Comparison of ENCODE assay signal across 8 mouse cellular contexts in the genomic region with DNA sequence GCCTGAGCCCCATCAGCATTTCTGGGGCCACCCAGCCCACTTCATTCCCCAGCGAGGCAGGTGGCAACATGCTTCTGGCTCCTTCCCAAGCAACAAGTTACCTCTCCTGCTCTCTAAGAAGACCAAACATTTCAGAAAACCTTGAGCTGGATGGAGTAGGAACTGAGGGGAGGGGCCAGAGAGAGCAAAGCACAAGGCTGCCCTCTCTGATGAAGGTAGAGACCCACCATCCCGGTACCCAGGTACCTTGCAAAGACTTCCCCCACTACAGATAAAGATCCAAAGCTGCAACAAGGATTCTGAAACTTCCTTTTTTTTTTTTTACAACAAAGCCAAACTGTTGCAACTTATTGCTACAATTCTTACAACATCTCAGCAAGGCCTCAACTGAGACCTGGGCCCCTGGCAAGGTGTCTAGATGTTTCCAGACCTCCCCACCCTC. TPM values are rescaled to one million over a fixed set of nuclear protein-coding genes. Genes with fewer than 3 reads are reported as not detected.
DNase-seq lines count a peak whose midpoint lies in the region; ATAC-seq and TF ChIP-seq lines count a peak whose summit lies in the region.

No protein-coding gene starts in this region.

- H3K27ac ChIP-seq in heart, embryonic 15.5 days = peak overlapping the region; percentile 32; the same call in 1 of the 2 replicates
- peak overlapping the region; percentile 61 for H3K27ac ChIP-seq in lung, postnatal 0 days (ENCODE audit: low read length)

- no peak for TF ChIP-seq CTCF in lung, postnatal 0 days (IDR thresholded peaks at IDR 0.05)

- no peak overlapping the region for H3K4me2 ChIP-seq in heart, embryonic 15.5 days
- no peak overlapping the region for H3K4me2 ChIP-seq in lung, postnatal 0 days (replicated peaks; ENCODE audit: low read depth, low read length)

- 63% methylated on average over 2 of the region's 2 CpGs for WGBS in heart, embryonic 15.5 days
- WGBS in lung, postnatal 0 days = 64% methylated on average over 2 of the region's 2 CpGs

- ATAC-seq in heart, embryonic 15.5 days (replicated peaks; ENCODE audit: insufficient number of reproducible peaks, insufficient read depth, low FRiP score, low read depth) = no peak
- ATAC-seq in lung, postnatal 0 days = peak; percentile 8; the same call in 1 of the 2 replicates

- H3K27me3 ChIP-seq in heart, embryonic 15.5 days = no peaks in the 10 kb centered on the region
- H3K27me3 ChIP-seq in lung, postnatal 0 days (replicated peaks; ENCODE audit: insufficient read depth, low read length) = no peaks in the 10 kb centered on the region

- no peak overlapping the region for H3K9ac ChIP-seq in heart, embryonic 15.5 days
- H3K9ac ChIP-seq in lung, postnatal 0 days (replicated peaks; ENCODE audit: low read depth) = no peak overlapping the region

- H3K36me3 ChIP-seq in heart, embryonic 15.5 days = no peaks in the 10 kb centered on the region; the same call in none of the 2 replicates
- no peaks in the 10 kb centered on the region for H3K36me3 ChIP-seq in lung, postnatal 0 days (ENCODE audit: insufficient read depth, low read length)

- intact Hi-C loops in left cerebral cortex, postnatal 25 days (cut with DNase I) = no loop called here

- H3K9me3 ChIP-seq in heart, embryonic 15.5 days (replicated peaks) = no peaks in the 10 kb centered on the region
- H3K9me3 ChIP-seq in lung, postnatal 0 days (ENCODE audit: low read length) = no peaks in the 10 kb centered on the region

- no peak overlapping the region for H3K4me3 ChIP-seq in heart, embryonic 15.5 days
- H3K4me3 ChIP-seq in lung, postnatal 0 days (ENCODE audit: low read depth, low read length) = no peak overlapping the region

- DNase-seq in heart, postnatal 4 days = no peak
- DNase-seq in urinary bladder, postnatal 14 days (ENCODE audit: low spot score) = peak; percentile 80
- no peak for DNase-seq in urinary bladder, adult 2 months (ENCODE audit: low spot score)
- DNase-seq in lung, postnatal 0 days (ENCODE audit: low spot score) = peak; percentile 64
- DNase-seq in left cerebral cortex, postnatal 25 days (ENCODE audit: low spot score in 2 of 2) = no peak
- no peak for DNase-seq in embryo, embryonic 10 days (ENCODE audit: low spot score)
- DNase-seq in T-cell, adult 2 months (ENCODE audit: low spot score) = no peak

- TF ChIP-seq EP300 in lung, postnatal 0 days (IDR thresholded peaks at IDR 0.05) = 0 out of 2 replicates have a peak, but pooled peaks have one; percentile 28

- H3K4me1 ChIP-seq in heart, embryonic 15.5 days (replicated peaks) = peaks cover 84% of the 10 kb centered on the region
- H3K4me1 ChIP-seq in lung, postnatal 0 days (ENCODE audit: insufficient read depth, low read depth, low read length) = peaks cover 70% of the 10 kb centered on the region

RNA-seq across cellular contexts. Expression of gene Myh9, which starts 10.8 kb away (rescaled TPM):
- 25.2 and 33.7 TPM in 2 replicates for polyA plus RNA-seq in heart, embryonic 15.5 days (2015; fragmentation: Nextera tagmentation; extraction: Ambion mirVana)
- total RNA-seq in heart, postnatal 4 days (2021) = 100 to 1,000 TPM; 219 to 228 TPM
- polyA plus RNA-seq in urinary bladder, adult 2 months (2012; rRNA removed) = 95.0 and 151 TPM in 2 replicates
- polyA plus RNA-seq in lung, postnatal 0 days (2015; fragmentation: Nextera tagmentation; extraction: Ambion mirVana) = 59.3 and 67.3 TPM in 2 replicates
- total RNA-seq in left cerebral cortex, postnatal 25 days (2021) = 10 to 100 TPM; 69.9 to 75.5 TPM

Comparison
In these comparisons a context has a peak if more than half of its experiments do, and no peak if none do; other contexts are left out.
1. DNase-seq: peak in urinary bladder, postnatal 14 days (single experiment) and lung, postnatal 0 days (single experiment); none in heart, postnatal 4 days (single experiment), urinary bladder, adult 2 months (single experiment), left cerebral cortex, postnatal 25 days (0 of 2), embryo, embryonic 10 days (single experiment) and T-cell, adult 2 months (single experiment).